Mouse (Mus musculus): ENCODE data around the gene Dohh.

DNA sequence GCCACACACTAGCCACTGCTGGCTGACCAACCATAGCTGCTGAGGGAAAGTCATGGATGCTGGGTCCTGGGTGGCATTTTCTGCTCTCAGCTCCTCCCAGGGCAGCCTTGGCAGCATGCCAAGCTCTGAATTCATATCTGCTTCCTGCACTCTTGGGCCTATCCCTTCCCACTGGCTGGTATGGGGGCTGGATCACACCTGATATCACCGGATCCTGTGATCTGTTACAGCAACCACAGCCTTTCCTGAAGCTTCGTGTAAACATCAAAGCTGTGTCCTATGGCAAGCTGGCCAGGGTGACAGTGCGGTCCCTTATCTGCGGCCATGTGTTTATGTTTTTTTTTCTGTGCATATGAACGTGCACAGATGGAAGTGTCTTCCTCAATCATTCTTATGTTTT, 2.2 kb upstream of the Dohh start:
- TF ChIP-seq CTCF (IDR thresholded peaks at IDR 0.05; ENCODE audit: extremely low read depth, insufficient read depth, insufficient read length, insufficient replicate concordance) (no peak), POLR2A (IDR thresholded peaks at IDR 0.05; ENCODE audit: low read depth, low read length) (no peak)

Data from spleen, adult 2 months (tissue).